Mouse (Mus musculus) activated CD4-positive, CD25-positive, alpha-beta regulatory T cell, adult 4 months (primary cell): Measurements from ENCODE around the gene Ccdc106. TPM values are rescaled to one million over a fixed set of nuclear protein-coding genes. Genes with fewer than 3 reads are reported as not detected.
A peak's percentile ranks its signal among the peaks of the same experiment; 100 is the strongest.
"Not testable (repeated sequence)": the region's sequence is repeated elsewhere in the genome, so short reads cannot be mapped to it uniquely, and the experiment has no call there.

Experiments used
- ATAC-seq: one replicate; pipeline ENCODE4 v1.8.0; 2017
- polyA plus RNA-seq, 2 experiments: library from polyadenylated mRNA; unstranded; fragments of 100-300 nt; shearing (Covaris generic); gene quantifications; one replicate each; pipeline ENCODE4 v1.2.1; 2017

The Ccdc106 gene
- polyA plus RNA-seq, 2 experiments from 2014 or later, result 0.60 TPM; not detected in 1

DNA sequence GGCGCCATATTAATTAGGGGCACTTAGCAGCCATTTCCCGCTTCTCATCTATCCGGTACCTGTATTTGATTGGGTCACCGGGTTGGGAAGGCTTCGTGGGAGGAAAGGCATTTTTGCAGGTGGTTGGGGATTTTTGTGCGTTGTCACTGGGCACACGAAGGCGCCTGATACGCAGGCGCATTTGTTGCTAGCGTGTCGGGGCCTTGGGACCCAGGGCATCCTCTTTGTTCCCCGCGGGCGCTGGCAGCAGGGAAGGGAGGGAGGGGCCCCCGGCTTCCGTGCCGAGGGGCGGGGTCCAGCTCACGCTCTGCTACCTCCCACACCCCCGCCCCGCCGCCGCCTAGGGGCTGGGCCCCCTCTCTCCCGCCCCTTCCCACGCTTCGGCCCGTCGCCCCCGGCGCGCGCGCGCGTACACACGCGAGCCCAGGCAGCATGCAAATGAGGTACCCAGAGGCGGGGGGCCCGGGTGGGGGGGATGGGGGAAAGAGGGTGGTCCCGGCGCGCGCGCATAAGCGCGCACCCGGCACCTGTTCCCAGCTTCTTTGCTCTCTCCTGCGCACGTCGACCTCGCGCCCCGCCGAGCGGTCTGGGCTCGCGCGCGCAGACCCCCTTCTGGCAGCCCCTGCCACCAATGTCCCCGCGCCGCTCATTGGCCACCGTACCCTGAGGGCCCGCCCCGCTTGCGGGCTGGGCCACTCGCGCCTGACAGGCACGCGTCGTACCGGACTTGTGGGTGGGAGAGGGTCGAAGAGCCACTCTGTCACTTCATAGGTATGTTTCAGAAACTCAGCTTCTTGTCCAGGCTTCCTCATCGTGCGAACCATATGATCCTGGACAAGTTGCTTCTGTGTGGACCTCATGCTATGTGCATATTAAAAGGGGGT lies 5.0 kb upstream of the Ccdc106 start, which contains the start of gene Gm44973:
TSS of gene Gm44973 (plus strand) at position 379 of the 884 bp plus-strand sequence.
- peak; percentile 68 for ATAC-seq

GRCm38 (mm10) chr7:5016057-5016456 lies 4.3 kb upstream of the Ccdc106 start:
- ATAC-seq, result no peak

- ATAC-seq, result no peak
These were observed 3.4 kb upstream of the Ccdc106 start for GRCm38 (mm10) chr7:5016920-5017319.

DNA sequence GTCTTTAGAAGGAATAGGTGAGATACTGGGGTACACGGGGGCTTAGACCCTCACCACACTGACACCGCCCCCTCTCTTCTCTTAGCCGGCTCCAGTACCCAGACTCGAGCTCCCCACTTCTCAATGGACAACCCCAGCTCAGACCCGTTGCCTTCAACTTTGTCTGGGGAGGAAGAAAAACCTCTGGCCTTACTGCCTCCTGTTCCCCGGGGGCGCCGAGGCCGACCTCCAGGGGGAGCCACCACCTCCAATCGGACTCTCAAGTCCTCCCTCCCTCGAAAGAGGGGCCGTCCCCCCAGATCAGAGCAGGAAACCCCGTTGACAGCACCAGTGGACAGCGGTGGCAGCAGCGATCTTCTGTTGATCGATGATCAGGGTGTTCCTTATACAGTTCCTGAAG lies 3.0 kb upstream of the Ccdc106 start:
- ATAC-seq, result no peak

DNA sequence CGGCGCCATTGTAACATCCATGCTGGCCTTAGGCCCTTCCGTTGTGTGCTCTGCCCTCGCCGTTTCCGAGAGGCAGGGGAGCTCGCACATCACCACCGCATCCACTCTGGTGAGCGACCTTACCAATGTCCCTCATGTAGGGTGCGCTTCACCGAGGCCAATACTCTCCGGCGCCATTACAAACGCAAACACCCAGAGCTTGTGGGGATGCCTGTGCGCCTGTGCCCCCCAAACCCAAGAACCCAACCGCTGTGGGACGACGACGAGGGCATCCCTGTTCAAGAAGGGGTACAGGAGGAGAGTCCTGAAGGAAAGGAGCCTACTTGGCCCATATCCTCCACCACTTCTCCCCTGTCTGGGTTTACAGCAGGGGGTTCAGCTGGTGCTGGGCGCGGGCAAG lies 2.4 kb upstream of the Ccdc106 start:
- ATAC-seq, result no peak

GRCm38 (mm10) chr7:5019576-5019975 lies 777 bp upstream of the Ccdc106 start:
- ATAC-seq, result not testable (repeated sequence)

- peak; percentile 5 for ATAC-seq
These were observed 332 bp downstream of the Ccdc106 start for GRCm38 (mm10) chr7:5020685-5021084.

DNA sequence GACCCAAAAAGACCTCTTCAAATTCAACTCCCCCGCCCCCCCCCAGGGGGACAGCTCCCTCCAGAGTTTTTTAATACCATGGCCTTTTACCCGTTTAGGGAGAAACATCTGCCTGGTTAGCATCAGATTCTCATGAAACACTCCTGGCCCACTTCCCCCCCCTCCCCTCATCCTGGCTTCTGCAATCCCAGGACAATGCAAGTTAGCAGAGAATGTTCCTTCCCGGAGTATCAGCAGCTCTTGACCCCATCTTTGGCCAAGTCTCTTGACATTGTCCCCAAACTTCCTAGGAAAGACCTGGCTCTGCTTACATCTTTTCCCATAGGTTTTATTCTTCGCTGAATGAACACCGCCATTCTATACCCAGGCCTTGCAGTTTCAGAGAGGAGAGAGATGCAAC lies 844 bp downstream of the Ccdc106 start:
- ATAC-seq, result no peak

- no peak for ATAC-seq
These were observed 9.2 kb downstream of the Ccdc106 start for GRCm38 (mm10) chr7:5029543-5029942.

GRCm38 (mm10) chr7:5029946-5030345 lies 9.6 kb downstream of the Ccdc106 start:
- ATAC-seq, result no peak

DNA sequence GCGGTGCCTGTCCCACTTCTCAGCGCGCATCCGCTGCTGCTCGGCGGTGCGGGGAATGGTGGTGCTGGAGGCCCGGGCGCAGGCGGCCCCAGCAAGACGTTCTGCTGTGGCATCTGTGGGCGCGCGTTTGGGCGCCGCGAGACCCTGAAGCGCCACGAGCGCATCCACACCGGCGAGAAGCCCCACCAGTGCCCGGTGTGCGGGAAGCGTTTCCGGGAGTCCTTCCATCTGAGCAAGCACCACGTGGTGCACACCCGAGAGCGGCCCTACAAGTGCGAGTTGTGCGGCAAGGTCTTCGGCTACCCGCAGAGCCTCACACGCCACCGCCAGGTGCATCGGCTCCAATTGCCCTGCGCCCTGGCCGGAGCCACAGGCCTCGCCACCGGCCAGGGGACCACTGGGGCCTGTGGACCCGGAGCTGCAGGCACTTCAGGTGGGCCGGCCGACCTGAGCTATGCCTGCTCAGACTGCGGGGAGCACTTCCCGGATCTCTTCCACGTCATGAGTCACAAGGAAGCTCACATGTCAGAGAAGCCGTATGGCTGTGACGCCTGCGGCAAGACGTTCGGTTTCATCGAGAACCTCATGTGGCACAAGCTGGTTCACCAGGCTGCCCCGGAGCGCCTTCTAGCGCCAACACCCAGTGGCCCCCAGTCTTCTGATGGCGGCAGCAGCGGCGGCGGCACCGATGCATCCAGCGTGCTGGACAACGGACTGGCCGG lies 10.4 kb downstream of the Ccdc106 start:
- no peak for ATAC-seq

DNA sequence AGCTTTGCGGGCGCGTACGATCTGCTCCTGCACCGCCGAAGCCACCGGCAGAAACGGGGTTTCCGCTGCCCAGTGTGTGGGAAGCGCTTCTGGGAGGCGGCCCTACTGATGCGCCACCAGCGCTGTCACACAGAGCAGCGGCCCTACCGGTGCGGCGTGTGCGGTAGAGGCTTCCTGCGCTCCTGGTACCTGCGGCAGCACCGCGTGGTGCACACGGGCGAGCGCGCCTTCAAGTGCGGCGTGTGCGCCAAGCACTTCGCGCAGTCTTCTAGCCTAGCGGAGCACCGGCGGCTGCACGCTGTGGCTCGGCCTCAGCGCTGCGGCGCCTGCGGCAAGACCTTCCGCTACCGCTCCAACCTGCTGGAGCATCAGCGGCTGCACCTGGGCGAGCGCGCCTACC lies 11.1 kb downstream of the Ccdc106 start:
- no peak for ATAC-seq

GRCm38 (mm10) chr7:5033818-5034217 lies 13.5 kb downstream of the Ccdc106 start, which contains the start of gene 4632433K11Rik:
Gene 4632433K11Rik, plus strand, starts transcription at chr7:5034118.
- no peak for ATAC-seq

GRCm38 (mm10) chr7:5035628-5036027 lies 15.3 kb downstream of the Ccdc106 start:
- no peak for ATAC-seq

DNA sequence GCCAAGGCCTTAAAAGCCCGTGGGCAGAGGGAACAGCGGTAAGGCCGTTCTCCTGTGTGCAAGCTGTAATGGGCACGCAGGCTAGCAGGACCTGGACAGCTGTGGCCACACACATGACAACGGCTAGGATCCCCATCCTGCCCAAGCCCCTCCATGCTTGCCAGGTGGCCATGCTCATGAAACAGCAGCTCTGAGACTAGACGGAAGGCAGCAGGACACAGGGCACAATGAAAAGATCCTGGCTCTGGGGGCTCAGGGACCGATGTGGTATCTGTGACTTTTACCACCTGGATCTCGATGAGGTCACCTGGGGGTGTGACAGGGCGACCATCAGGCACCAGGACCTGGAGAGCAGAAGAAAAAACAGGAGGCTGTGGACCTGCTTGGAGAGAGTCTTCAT lies 15.8 kb downstream of the Ccdc106 start:
- no peak for ATAC-seq

DNA sequence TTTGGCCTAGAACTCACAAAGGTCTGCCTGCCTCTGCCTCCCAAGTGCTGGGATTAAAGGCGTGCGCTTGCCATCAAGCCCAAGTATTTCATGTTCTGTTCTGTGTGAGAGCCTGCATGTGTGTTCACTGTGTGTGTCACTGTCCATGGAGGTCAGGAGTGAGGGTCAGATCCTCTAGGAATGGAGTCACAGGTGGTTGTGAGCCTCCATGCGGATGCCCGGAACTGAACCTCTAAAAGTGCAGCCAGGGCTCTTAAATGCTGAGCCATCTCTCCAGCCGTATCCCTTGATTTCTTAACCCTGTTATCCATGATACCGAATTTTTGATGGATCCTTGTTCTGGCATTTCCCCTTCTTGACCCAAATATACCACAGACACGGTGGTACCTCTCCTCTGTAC lies 16.7 kb downstream of the Ccdc106 start:
- no peak for ATAC-seq

DNA sequence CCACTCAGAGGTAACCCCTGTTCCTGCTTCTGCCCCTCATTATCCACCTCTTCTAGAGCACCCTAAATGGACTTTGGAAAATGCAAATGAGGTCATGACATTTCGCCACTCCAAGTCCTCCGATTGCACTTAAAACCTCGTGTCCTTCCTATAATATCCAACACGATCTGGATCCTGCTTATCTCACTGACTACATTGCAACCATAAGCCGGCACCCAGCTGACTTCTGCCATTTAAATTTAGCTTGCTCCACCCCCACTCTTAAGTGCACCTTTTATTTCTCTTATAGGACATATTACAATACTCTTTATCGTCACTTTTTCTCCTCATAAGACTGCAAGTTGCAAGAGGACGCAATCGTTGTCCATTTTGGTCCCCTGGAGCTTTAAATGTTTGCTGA lies 17.1 kb downstream of the Ccdc106 start:
- no peak for ATAC-seq

- ATAC-seq, result peak; percentile 94
These were observed 17.9 kb downstream of the Ccdc106 start, which contains the start of gene Zfp784 for GRCm38 (mm10) chr7:5038109-5038732. Gene Zfp784, minus strand, starts transcription at chr7:5038446.

- ATAC-seq, result no peak
These were observed 18.6 kb downstream of the Ccdc106 start for GRCm38 (mm10) chr7:5038940-5039339.

DNA sequence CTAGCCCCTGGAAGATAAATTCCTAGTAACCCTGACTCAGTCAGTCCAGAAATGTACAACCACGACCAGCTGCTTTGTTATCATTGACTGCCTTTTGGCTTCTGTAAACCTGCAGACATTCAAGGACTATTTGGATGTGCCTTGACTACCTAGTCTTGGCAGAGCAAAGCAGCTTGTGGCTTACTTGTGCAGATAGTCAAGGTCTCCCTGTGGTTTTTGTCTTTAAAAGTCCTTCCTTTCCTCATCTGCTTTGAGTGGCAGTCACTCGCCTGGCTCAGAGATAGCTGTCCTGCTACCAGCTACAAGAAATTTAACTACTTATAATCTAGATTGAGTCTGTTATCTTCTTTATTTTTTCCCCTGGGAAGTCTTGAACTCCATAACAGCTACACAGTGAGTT lies 24.6 kb downstream of the Ccdc106 start:
- no peak for ATAC-seq

DNA sequence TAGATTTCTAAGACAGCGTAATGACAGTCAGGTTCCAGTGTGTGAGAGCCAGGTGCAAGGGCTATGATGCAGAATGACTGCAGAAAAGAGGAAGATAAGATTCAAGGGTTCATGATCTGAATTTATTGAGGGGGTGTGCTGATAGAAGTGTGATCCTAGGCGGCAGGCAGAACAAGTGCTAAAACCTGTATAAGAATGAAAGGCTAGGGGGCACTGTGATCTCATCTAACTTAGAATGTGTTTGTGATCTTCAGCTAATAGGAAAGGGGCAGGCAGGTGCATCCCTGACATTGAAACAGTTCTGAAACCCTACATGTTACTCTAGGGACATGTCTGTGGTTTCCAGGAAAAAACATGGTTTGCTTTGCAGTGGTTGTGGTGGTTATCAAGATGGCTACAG lies 25.8 kb downstream of the Ccdc106 start:
- no peak for ATAC-seq

GRCm38 (mm10) chr7:5047313-5047712 lies 27.0 kb downstream of the Ccdc106 start:
- no peak for ATAC-seq
